Mouse (Mus musculus): ENCODE data around the gene Zdhhc14. TPM values are rescaled to one million over a fixed set of nuclear protein-coding genes. Genes with fewer than 3 reads are reported as not detected.

The Zdhhc14 gene
- total RNA-seq, 2 experiments from 2014 or later: 3.5 to 3.7 TPM

- DNase-seq: no peak
These were observed 251.7 kb downstream of the Zdhhc14 start for GRCm38 (mm10) chr17:5744016-5744415.

GRCm38 (mm10) chr17:5746378-5746777, 254.0 kb downstream of the Zdhhc14 start:
- DNase-seq: no peak

DNA sequence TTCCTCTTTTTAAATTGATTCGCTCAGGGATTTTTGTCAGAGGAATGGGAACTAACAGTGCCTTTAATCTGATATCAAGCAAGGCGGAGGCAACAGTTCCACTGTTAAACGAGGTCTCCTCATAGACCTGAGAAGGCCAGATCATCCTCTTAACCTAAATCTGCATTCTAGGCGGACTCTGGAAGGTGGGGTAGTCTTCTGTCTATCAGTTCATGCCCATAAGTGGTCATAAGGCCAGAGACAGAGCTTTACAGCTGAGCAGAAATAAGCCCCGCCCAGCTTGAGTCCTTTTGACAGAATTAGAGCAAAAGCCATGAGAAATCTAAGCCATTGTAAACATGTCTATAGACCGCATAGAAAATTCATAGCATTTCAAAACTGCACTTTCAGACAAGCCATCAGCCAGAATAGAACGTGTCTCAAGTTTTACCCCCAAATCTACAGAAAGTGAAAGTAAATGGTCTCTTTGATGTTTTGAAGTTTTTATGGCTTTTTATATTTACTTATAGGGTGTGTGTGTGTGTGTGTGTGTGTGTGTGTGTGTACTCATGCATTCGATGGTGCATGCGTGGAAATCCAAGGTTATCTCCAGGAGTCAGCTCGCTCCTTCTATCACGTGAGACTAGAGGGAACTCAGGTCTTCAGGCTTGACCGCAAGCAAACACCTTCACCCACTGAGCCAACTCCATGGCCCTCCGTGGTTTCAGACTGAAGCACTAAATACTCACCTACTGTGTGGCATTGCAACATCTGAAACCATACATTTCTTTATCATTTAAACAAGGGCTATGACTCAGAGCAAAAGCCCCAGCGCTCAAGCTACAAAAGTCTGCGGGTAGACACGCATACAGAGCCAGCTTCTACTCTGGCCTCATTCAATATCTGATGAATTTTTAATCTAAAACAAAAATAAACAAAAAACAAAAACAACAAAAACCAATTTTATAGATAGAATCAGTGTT, 255.5 kb downstream of the Zdhhc14 start:
- no peak for DNase-seq

DNA sequence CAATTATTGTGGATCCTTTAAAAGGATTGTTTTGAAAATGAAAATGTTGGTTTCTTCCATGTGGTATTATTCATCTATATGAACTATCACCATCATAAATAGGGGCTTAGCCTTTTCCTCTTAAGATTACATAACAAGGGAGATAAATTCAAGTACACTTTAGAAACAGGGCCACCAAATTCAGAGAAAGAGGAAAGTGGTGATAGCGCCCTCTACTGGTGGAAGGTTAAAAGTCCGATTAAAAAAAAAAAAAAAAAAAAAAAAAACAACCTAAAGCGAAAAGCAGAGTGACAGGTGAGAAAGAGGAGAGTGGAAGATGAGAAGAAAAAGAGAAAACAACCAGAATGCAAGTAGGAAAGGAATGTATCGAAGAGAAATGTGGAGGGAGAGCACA, 256.1 kb downstream of the Zdhhc14 start:
- peak; percentile 49 for DNase-seq

GRCm38 (mm10) chr17:5750278-5750677, 257.9 kb downstream of the Zdhhc14 start:
- DNase-seq: no peak

DNA sequence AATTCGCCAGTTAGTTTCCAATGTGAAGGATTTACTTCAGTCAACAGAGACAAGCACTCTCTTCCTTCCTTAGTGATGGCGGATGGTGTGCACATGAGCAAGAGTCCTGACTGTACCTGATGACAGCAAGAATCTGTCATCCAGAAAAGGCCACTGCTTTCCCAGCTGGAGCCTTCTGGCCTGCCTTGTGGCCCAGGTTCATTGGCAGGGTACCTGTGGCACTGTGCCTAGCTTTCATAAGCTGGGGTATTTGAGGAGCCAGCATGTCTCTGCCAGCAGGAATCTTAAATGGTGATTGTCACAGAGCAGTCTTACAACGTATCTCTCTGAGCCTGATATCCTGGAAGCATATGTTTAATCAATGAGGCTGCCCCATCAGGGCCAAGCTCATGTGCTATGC, 258.7 kb downstream of the Zdhhc14 start:
- no peak for DNase-seq

- DNase-seq: no peak
These were observed 260.0 kb downstream of the Zdhhc14 start for GRCm38 (mm10) chr17:5752322-5752715.

GRCm38 (mm10) chr17:5752716-5753585, 260.6 kb downstream of the Zdhhc14 start:
- DNase-seq: peak; percentile 89

GRCm38 (mm10) chr17:5755489-5755888, 263.1 kb downstream of the Zdhhc14 start:
- no peak for DNase-seq

DNA sequence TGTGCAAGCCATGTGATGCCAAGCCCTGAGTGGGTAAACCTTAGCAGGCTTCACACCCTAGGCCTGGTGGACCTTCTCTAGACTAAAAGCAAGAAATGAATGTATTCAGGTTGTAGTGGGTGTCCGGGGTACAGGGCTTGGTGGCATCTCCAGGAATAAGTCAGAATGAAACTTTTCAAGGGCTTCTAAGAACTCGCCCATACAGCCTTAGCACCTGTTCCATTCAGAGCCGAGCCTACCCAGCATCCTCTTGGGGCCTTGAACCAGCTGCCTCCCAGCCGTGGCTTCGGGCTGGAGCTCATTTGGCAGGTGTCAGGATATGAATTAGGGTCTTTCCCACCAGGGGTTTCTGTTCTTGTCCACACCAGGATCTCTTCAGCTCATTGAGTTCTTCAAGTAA, 263.7 kb downstream of the Zdhhc14 start:
- no peak for DNase-seq

- DNase-seq: no peak
These were observed 264.5 kb downstream of the Zdhhc14 start for GRCm38 (mm10) chr17:5756855-5757254.

DNA sequence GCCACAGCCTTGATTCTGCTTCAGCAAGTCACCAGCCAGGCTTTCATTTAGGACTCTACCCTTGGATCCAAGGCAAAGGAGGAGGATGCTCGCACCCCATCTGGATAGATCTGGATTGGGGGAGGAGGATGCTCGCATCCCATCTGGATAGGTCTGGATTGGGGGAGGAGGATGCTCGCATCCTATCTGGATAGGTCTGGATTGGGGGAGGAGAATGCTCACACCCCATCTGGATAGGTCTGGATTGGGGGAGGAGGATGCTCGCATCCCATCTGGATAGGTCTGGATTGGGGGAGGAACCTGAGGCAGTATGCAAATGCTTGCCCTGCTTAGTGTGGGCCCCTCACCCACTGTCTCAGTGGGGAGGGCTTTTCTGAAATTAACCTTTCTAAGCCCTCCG, 271.4 kb downstream of the Zdhhc14 start:
- DNase-seq: no peak

DNA sequence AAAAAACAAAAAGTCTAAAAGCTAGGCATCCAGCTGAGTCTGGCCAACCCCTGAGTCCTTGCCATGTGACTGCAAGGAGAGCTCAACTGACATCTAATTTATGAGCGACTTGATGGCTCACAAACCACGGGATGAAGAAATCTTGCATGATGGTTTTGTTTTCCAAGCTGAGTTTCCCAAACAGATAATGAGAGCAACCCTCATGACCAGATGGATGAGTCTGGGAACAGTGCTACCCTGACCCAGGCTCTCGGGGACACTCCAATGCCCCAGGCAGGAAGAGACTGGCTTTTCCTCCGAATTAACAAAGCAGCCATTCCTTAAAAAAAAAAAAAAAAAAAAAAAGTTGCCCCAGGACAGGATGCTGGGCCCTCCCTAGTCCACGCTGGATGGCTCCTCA, 271.9 kb downstream of the Zdhhc14 start:
- no peak for DNase-seq

DNA sequence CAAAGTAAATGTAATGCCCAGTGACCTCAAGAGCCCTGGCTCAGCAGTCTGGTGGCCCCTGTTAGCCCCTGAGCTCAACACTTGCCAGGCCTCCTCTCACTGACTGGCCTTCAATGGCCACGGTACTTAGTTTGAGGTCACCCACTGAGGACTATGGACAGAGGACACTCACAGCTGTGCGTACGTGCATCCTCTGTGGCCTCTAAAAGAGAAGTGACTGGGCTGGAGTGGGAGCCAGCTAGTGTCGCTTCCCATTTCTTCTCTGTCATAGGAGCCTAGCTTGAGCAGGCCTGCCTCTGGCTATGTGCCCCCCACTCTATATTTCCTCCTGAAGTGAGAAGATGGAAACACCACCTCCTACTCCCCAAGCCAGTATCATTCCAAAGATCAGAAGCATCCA, 273.4 kb downstream of the Zdhhc14 start:
- no peak for DNase-seq

- no peak for DNase-seq
These were observed 275.9 kb downstream of the Zdhhc14 start for GRCm38 (mm10) chr17:5768164-5768705.

GRCm38 (mm10) chr17:5768810-5769520, 276.6 kb downstream of the Zdhhc14 start:
- no peak for DNase-seq

GRCm38 (mm10) chr17:5769776-5770175, 277.4 kb downstream of the Zdhhc14 start:
- peak; percentile 59 for DNase-seq

DNA sequence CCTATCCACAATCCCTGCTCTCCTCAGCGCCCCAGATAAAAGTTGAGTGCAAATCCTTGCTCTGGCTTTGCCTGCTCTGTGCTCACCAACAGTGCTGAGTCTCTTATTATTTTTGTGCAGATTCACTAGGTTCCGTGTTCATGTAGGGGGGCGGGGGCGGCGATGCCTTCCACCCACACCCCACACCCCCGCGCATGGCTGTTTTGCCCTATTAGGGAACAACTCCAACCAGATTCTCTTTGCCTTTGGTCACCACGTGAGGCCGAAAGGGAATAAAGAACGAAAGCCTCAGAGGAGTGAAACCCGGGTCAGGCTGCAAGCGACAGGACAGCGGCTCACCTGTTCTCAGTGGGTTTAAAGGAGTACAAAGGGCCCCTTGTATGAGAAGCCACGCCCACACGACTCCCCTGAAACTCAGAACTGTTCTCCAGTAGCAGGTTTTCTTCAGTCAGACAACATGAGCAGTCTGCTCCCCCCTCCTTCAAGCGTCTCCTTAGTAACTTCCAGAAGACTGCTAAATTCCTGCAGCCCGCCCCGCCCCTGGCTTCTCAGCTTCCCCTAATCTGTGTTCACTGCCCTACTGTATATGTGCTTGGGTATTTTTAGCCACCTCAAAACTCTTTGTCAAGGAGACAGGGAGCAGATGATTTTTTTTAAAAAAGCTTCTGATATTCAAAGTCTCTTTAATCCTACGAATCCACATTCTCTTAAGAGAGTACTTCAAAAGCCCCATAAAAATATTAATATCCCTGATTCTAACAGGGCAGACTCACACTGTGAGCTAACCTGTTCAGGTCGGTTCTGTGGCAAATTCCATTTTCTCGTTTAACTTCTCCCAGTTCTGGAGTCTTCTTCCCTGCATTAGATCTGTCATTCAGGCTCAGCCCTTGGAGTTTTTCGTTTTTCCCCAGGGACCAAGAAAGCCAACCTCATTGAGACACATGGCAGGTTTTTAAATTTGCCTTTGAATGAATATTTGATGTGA, 278.2 kb downstream of the Zdhhc14 start:
- peak; percentile 52 for DNase-seq

DNA sequence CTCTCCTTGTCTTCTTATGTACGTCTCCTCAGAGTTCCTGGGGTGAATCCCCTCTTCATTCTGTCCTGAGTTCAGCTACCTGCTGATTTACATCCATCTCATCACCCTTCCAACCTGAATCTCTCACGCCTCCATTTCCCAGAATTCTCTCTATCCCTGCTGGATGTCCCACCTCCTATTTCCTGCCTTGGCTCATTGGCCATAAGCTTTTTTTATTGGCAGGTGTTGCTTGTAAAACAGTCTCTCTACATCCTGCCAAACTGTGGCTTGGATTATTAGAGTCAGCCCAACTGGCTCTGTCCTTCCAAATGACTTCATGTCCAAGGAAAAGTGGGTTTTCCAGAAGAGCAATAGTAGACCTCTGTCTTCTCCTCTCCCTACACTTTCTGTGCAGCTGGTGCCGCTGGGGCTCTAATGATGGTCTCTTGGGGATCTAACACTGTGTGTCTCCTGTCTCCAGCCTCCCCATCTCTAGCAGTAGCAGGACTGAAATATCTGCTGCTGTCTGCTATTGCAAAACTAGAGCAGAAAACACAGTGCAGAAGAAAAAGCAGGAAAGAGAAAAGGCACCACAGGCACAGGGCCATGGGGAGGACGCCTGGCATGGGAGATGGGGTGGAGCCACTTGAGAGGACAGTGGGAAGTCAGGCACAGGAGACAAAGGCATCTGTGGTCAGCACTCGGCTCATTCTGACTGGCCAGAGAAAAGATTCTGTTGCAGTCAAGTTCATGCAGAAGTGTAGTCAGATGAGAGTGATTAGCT, 288.0 kb downstream of the Zdhhc14 start:
- DNase-seq: peak; percentile 40

- DNase-seq: no peak
These were observed 292.9 kb downstream of the Zdhhc14 start for GRCm38 (mm10) chr17:5785238-5785637.

All from heart, postnatal 4 days (tissue).